Mouse (Mus musculus): Measurements from ENCODE around the gene Atp6v1a. TPM values are rescaled to one million over a fixed set of nuclear protein-coding genes. Genes with fewer than 3 reads are reported as not detected.

The Atp6v1a gene
- 201 and 231 TPM in 2 replicates for polyA plus RNA-seq (2012; rRNA removed)

- DNase-seq (ENCODE audit: extremely low spot score in 1 of 2, low spot score in 1 of 2), result peak; percentile 82 to 89
These were observed at the start of gene Atp6v1a, which contains the start of gene Naa50 for GRCm38 (mm10) chr16:44139536-44140185. Atp6v1a (minus strand) TSS chr16:44139705. Naa50 (plus strand) TSS chr16:44139830.

GRCm38 (mm10) chr16:44188766-44189165 lies 49.3 kb upstream of the Atp6v1a start:
- no peak for DNase-seq (ENCODE audit: extremely low spot score in 1 of 2, low spot score in 1 of 2)

- no peak for DNase-seq (ENCODE audit: extremely low spot score in 1 of 2, low spot score in 1 of 2)
These were observed 47.7 kb upstream of the Atp6v1a start for GRCm38 (mm10) chr16:44187172-44187571.

GRCm38 (mm10) chr16:44184769-44185168 lies 45.3 kb upstream of the Atp6v1a start:
- DNase-seq (ENCODE audit: extremely low spot score in 1 of 2, low spot score in 1 of 2), result no peak

GRCm38 (mm10) chr16:44182597-44182996 lies 43.1 kb upstream of the Atp6v1a start:
- DNase-seq (ENCODE audit: extremely low spot score in 1 of 2, low spot score in 1 of 2), result no peak

- DNase-seq (ENCODE audit: extremely low spot score in 1 of 2, low spot score in 1 of 2), result no peak
These were observed 39.0 kb upstream of the Atp6v1a start for GRCm38 (mm10) chr16:44178555-44178954.

GRCm38 (mm10) chr16:44176511-44176910 lies 37.0 kb upstream of the Atp6v1a start:
- no peak for DNase-seq (ENCODE audit: extremely low spot score in 1 of 2, low spot score in 1 of 2)

- no peak for DNase-seq (ENCODE audit: extremely low spot score in 1 of 2, low spot score in 1 of 2)
These were observed 35.5 kb upstream of the Atp6v1a start for GRCm38 (mm10) chr16:44175001-44175400.

- DNase-seq (ENCODE audit: extremely low spot score in 1 of 2, low spot score in 1 of 2), result no peak
These were observed 34.5 kb upstream of the Atp6v1a start for GRCm38 (mm10) chr16:44173966-44174530.

GRCm38 (mm10) chr16:44173155-44173941 lies 33.8 kb upstream of the Atp6v1a start, which contains the start of gene Usf3:
Usf3 (plus strand) TSS chr16:44173246.
- DNase-seq (ENCODE audit: extremely low spot score in 1 of 2, low spot score in 1 of 2), result peak in 1 of 2 experiments; percentile 32

- DNase-seq (ENCODE audit: extremely low spot score in 1 of 2, low spot score in 1 of 2), result peak; percentile 98 to 99
These were observed 33.0 kb upstream of the Atp6v1a start for GRCm38 (mm10) chr16:44172297-44173154.

- DNase-seq (ENCODE audit: extremely low spot score in 1 of 2, low spot score in 1 of 2), result no peak
These were observed 29.5 kb upstream of the Atp6v1a start for GRCm38 (mm10) chr16:44168990-44169389.

- DNase-seq (ENCODE audit: extremely low spot score in 1 of 2, low spot score in 1 of 2), result no peak
These were observed 25.7 kb upstream of the Atp6v1a start for GRCm38 (mm10) chr16:44165182-44165581.

- DNase-seq (ENCODE audit: extremely low spot score in 1 of 2, low spot score in 1 of 2), result no peak
These were observed 24.3 kb upstream of the Atp6v1a start for GRCm38 (mm10) chr16:44163831-44164230.

- DNase-seq (ENCODE audit: extremely low spot score in 1 of 2, low spot score in 1 of 2), result no peak
These were observed 19.8 kb upstream of the Atp6v1a start for GRCm38 (mm10) chr16:44159325-44159724.

GRCm38 (mm10) chr16:44154497-44155057 lies 15.1 kb upstream of the Atp6v1a start:
- DNase-seq (ENCODE audit: extremely low spot score in 1 of 2, low spot score in 1 of 2), result no peak

- no peak for DNase-seq (ENCODE audit: extremely low spot score in 1 of 2, low spot score in 1 of 2)
These were observed 9.7 kb upstream of the Atp6v1a start for GRCm38 (mm10) chr16:44149002-44149767.

- DNase-seq (ENCODE audit: extremely low spot score in 1 of 2, low spot score in 1 of 2), result peak in 1 of 2 experiments; percentile 62
These were observed 2.0 kb upstream of the Atp6v1a start for GRCm38 (mm10) chr16:44141483-44141882.

- DNase-seq (ENCODE audit: extremely low spot score in 1 of 2, low spot score in 1 of 2), result peak; percentile 63 to 74
These were observed 782 bp upstream of the Atp6v1a start for GRCm38 (mm10) chr16:44140186-44140787.
